13 mouse cellular contexts compared by ENCODE assay signal in the genomic region with DNA sequence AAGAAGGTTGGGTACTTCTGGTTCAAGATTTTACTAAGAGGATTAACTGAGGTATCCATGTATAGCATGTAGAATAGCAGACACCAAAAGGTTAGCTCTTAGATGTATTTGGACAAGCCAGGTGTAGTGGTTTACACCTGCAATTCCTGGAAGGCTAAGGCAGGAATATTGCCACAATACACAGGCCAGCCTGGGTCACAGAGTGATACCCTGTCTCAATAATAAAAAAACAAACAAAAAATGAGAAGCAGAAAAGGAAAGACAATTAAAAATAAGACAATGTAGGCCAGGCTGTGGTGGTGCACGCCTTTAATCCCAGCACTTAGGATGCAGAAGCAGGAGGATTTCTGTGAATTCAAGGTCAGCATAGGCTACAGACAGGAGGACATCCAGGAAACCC. TPM values are rescaled to one million over a fixed set of nuclear protein-coding genes. Genes with fewer than 3 reads are reported as not detected.
"Had no signal": no experiment of that assay in that cellular context is flagged by ENCODE, and none has a peak within 500 bp of the region (broad histone marks: within the 10 kb centered on the region; RNA-seq: fewer than 3 reads in every experiment).

No protein-coding gene starts in this region.

- H3K27ac ChIP-seq: kidney, postnatal 0 days; liver, embryonic 13.5 days; stomach, postnatal 0 days had no signal

- H3K27me3 ChIP-seq: limb, embryonic 15.5 days had no signal

- H3K9me3 ChIP-seq: limb, embryonic 15.5 days; liver, embryonic 13.5 days had no signal

- H3K36me3 ChIP-seq: limb, embryonic 15.5 days; liver, embryonic 13.5 days had no signal

- H3K4me2 ChIP-seq: limb, embryonic 15.5 days; liver, embryonic 13.5 days had no signal

- H3K9ac ChIP-seq: limb, embryonic 15.5 days; liver, embryonic 13.5 days had no signal

- DNase-seq: kidney, adult 11 months; kidney, adult 9 months; kidney, postnatal 36 days; liver, embryonic 13.5 days; lung, adult 18-20 months; thymus, adult 18-20 months; thymus, postnatal 25 days had no signal

- H3K4me3 ChIP-seq: limb, embryonic 15.5 days; liver, embryonic 13.5 days had no signal

RNA-seq across cellular contexts. Expression of gene Olfr155, which starts 25.9 kb away (rescaled TPM):
- polyA plus RNA-seq: intestine, embryonic 14.5 days; kidney, postnatal 0 days; limb, embryonic 15.5 days; liver, embryonic 13.5 days; lung, embryonic 16.5 days; stomach, postnatal 0 days; urinary bladder, adult 2 months had no signal

RNA-seq across cellular contexts. Expression of gene Olfr157, which starts 37.2 kb away (rescaled TPM):
- polyA plus RNA-seq: intestine, embryonic 14.5 days; limb, embryonic 15.5 days; liver, embryonic 13.5 days; lung, embryonic 16.5 days; urinary bladder, adult 2 months had no signal

RNA-seq across cellular contexts. Expression of gene Olfr156, which starts 53.5 kb away (rescaled TPM):
- polyA plus RNA-seq: intestine, embryonic 14.5 days; kidney, postnatal 0 days; limb, embryonic 15.5 days; liver, embryonic 13.5 days; lung, embryonic 16.5 days; stomach, postnatal 0 days; urinary bladder, adult 2 months had no signal
